Mouse (Mus musculus) neural tube, embryonic 14.5 days (tissue): ENCODE data around the gene Ptgir. TPM values are rescaled to one million over a fixed set of nuclear protein-coding genes. Genes with fewer than 3 reads are reported as not detected.
A peak's percentile ranks its signal among the peaks of the same experiment; 100 is the strongest.
"Not testable (repeated sequence)": the region's sequence is repeated elsewhere in the genome, so short reads cannot be mapped to it uniquely, and the experiment has no call there.

Source experiments
- ATAC-seq: fragments of 200-750 bp; cut with Nextera tagmentation; 2 replicates; pipeline ENCODE4 v1.8.0; 2017; ENCODE audit warnings: low read depth, mild to moderate bottlenecking, moderate TSS enrichment, moderate library complexity
- H3K27ac ChIP-seq: fragments of 300-500 bp; sonication (generic); 2 replicates; pipeline ENCODE4 v1.5.1; 2014; ENCODE audit warnings: low read depth, mild to moderate bottlenecking, control low read depth, low read length, moderate library complexity, mixed read lengths
- H3K27me3 ChIP-seq: fragments of 300-500 bp; sonication (generic); 2 replicates; pipeline ENCODE4 v1.6.1; 2014; ENCODE audit warnings: low read length; ENCODE audit not compliant: control insufficient read depth, insufficient read depth
- H3K36me3 ChIP-seq: fragments of 300-500 bp; sonication (generic); 2 replicates; pipeline ENCODE4 v1.6.1; 2014; ENCODE audit warnings: low read length, mixed read lengths; ENCODE audit not compliant: control insufficient read depth, insufficient read depth
- H3K4me1 ChIP-seq: fragments of 300-500 bp; sonication (generic); 2 replicates; pipeline ENCODE4 v1.6.1; 2014; ENCODE audit warnings: low read length; ENCODE audit not compliant: control insufficient read depth, insufficient read depth
- H3K4me2 ChIP-seq: fragments of 300-500 bp; sonication (generic); 2 replicates; pipeline ENCODE4 v1.6.1; 2014; ENCODE audit warnings: mild to moderate bottlenecking, low read depth, low read length, control low read depth
- H3K4me3 ChIP-seq: fragments of 300-500 bp; sonication (generic); 2 replicates; pipeline ENCODE4 v1.5.1; 2014; ENCODE audit warnings: low read depth, low read length, control low read depth, mixed read lengths
- H3K9ac ChIP-seq: fragments of 300-500 bp; sonication (generic); replicated peaks from 2 replicates; pipeline ENCODE4 v1.6.1; 2014; ENCODE audit warnings: low read depth, mild to moderate bottlenecking, control low read depth, low read length, mixed read lengths
- H3K9me3 ChIP-seq: fragments of 300-500 bp; sonication (generic); 2 replicates; pipeline ENCODE4 v1.6.1; 2016; ENCODE audit warnings: low read length; ENCODE audit not compliant: control insufficient read depth
- WGBS: fragments of 180-500 bp; shearing (Covaris S2); extraction: QIAGEN DNeasy Blood & Tissue Kit; methylation state at CpG from one replicate; pipeline ENCODE4 v1.1.7; 2014; 5-methylcytosine and 5-hydroxymethylcytosine counted together
- polyA plus RNA-seq: library from polyadenylated mRNA; unstranded; fragments of >200 nt; fragmentation: Nextera tagmentation; extraction: Ambion mirVana; gene quantifications from 2 replicates; pipeline ENCODE4 v1.2.1, GENCODE M21; 2014

The Ptgir gene
- polyA plus RNA-seq, 1 experiment from 2014 or later: not detected

GRCm38 (mm10) chr7:16948923-16949458, 42.7 kb downstream of the Ptgir start:
- H3K36me3 ChIP-seq: no peaks in the 10 kb centered on the region

DNA sequence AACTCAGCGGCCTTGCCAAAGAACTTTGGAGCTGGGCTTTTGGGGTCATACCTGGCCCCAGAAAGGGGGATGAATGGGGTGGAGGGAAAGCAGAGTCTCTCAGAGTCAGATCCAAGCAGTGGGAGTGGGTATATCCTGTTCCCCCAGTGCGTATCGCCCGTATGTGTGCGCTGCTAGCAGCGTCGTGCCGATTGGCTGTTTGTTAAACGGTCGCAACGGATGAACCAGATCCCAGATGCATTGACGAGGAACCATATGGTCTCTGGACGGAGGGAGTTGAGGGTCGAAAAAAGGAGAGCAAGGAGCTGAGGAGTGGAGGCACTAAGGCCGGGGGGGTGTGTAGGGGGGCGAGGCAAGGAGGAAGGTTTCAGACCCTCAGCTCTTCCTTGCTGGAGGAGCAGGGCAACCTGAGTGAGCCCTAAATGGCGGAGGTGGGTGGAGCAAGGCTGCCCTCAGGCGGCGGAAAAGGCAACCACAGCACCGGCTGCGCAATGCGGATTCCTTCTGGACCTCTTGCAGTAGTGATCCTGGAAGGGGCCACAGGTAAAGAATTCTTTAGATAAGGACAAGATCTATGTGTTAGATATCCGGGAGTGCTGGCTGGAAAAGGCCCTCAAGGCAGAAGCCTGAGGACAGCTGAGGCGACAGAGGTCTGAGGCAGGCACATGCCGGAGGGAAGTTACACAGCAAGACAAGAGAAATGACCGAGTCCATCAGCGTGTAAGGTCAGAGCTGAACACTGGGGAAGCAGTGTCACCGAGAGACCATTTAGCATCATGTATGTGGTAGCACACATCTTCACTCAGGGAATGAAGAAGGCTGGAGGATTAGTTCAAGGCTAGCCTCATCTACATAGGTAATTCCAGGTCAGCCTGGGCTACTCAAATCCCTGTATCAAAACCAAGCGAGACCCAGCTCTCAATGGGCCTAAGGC, 43.9 kb downstream of the Ptgir start:
- no peaks in the 10 kb centered on the region for H3K27me3 ChIP-seq
- ATAC-seq: peak; percentile 57
- peaks cover 33% of the 10 kb centered on the region for H3K4me1 ChIP-seq
- peak overlapping the region; percentile 17 for H3K4me3 ChIP-seq
- no peaks in the 10 kb centered on the region for H3K9me3 ChIP-seq
- peak overlapping the region; percentile 55 for H3K4me2 ChIP-seq
- peak overlapping the region; percentile 34; the same call in 1 of the 2 replicates for H3K9ac ChIP-seq
- H3K27ac ChIP-seq: peak overlapping the region; percentile 64
- H3K36me3 ChIP-seq: no peaks in the 10 kb centered on the region
- WGBS: 11% methylated on average over 29 of the region's 29 CpGs

More at GRCm38 (mm10) chr7:16948923-16949458, 42.7 kb downstream of the Ptgir start:
- Histone ChIP-seq H3K4me1 (peaks cover 36% of the 10 kb centered on the region), H3K27me3 (no peaks in the 10 kb centered on the region), H3K4me2 (peak overlapping the region; percentile 98; the same call in 1 of the 2 replicates), H3K9ac (no peak overlapping the region), H3K9me3 (no peaks in the 10 kb centered on the region), H3K4me3 (no peak overlapping the region), H3K27ac (no peak overlapping the region)
- no peak for ATAC-seq
- WGBS: 55% methylated on average over 8 of the region's 8 CpGs

DNA sequence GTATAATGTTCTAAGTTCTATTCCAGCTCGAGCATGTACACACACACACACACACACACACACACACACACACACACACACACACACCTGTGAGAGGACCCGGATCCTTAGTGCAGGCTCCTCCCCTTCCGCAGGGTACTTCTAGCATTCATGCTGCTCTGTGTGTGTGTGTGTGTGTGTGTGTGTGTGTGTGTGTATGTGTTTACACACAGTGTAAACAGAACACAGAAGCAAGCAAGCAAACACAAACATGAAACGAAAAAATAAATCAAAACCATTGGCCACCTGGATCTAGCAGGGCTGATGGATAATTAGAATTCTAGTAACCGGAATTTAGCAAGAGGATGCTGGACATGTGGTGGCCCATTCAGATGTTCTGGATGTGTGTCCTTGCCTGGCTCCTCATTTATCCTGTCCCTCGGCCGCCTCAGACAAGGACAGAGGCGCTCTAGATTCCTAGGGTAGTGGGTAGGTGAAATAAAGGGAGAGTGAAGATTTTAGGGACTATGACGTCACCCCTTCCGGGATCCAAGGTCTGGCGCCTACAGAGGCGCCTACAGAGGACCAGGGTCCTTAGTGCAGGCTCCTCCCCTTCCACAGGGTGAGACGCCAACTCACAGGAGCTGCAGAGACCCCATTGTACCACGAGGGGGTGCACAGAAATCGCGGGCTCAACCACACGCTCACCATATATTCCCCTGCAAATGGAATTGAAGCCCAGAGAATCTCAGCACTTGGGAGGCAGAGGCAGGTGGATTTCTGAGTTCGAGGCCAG, 44.8 kb downstream of the Ptgir start:
- WGBS: 26% methylated on average over 18 of the region's 18 CpGs
- Histone ChIP-seq H3K4me2 (no peak overlapping the region), H3K27ac (peak overlapping the region; percentile 52; the same call in 1 of the 2 replicates), H3K9ac (no peak overlapping the region), H3K4me1 (peaks cover 30% of the 10 kb centered on the region), H3K9me3 (no peaks in the 10 kb centered on the region), H3K27me3 (no peaks in the 10 kb centered on the region), H3K36me3 (no peaks in the 10 kb centered on the region), H3K4me3 (no peak overlapping the region)
- peak; percentile 63 for ATAC-seq

GRCm38 (mm10) chr7:16953776-16954175, 47.5 kb downstream of the Ptgir start:
- not testable (repeated sequence) for ATAC-seq, H3K4me2 ChIP-seq, H3K36me3 ChIP-seq, H3K9me3 ChIP-seq, H3K27me3 ChIP-seq, H3K4me3 ChIP-seq, H3K27ac ChIP-seq, H3K9ac ChIP-seq
- 67% methylated on average over 2 of the region's 2 CpGs for WGBS
- peaks cover 26% of the 10 kb centered on the region for H3K4me1 ChIP-seq

- H3K9me3 ChIP-seq: no peaks in the 10 kb centered on the region
- 87% methylated on average over 4 of the region's 4 CpGs for WGBS
- no peak for ATAC-seq
- no peak overlapping the region for H3K4me3 ChIP-seq
- H3K9ac ChIP-seq: no peak overlapping the region
- H3K27ac ChIP-seq: no peak overlapping the region
- H3K4me2 ChIP-seq: no peak overlapping the region
- H3K36me3 ChIP-seq: no peaks in the 10 kb centered on the region
- H3K27me3 ChIP-seq: no peaks in the 10 kb centered on the region
- peaks cover 25% of the 10 kb centered on the region for H3K4me1 ChIP-seq
These were observed 49.4 kb downstream of the Ptgir start for GRCm38 (mm10) chr7:16955712-16956111.

- H3K27ac ChIP-seq: peak overlapping the region; percentile 87
- WGBS: 29% methylated on average over 15 of the region's 15 CpGs
- no peaks in the 10 kb centered on the region for H3K9me3 ChIP-seq
- peaks cover 31% of the 10 kb centered on the region for H3K4me1 ChIP-seq
- no peaks in the 10 kb centered on the region for H3K36me3 ChIP-seq
- peak; percentile 48; the same call in 1 of the 2 replicates for ATAC-seq
- no peak overlapping the region for H3K9ac ChIP-seq
- peak overlapping the region; percentile 35; the same call in 1 of the 2 replicates for H3K4me2 ChIP-seq
- H3K4me3 ChIP-seq: no peak overlapping the region
- H3K27me3 ChIP-seq: no peaks in the 10 kb centered on the region
These were observed 50.3 kb downstream of the Ptgir start for GRCm38 (mm10) chr7:16956410-16957265.

DNA sequence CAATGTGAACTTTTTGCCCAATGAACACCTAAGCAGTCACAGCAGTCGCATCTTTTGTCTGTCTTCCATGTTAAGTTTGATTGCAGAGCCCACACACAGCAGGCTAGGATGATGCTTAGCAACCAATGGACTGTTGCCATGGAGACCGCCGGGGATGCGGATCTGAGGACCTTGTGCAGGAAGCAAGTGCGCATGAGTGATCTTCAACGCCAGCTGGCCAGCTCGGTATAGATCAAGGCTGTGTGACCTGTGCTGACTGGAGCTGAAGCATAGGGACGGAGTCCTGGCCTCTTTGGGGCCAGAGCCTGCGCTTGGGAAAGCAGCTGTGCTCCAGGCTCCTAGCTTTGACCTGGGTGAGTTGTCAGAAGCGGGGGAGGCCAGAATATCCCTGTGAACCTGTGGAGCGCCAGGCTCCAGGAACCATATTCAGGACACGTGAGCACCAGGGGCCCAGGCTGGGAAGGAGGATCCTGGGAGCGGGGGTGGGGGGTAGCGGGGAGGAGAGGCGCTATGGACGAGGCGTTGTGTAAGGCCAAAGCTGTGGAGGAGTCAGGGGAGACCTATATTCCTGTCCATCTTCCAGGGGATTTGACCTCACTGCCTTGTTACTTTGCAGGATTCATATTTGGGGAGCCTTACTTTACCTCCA, 53.4 kb downstream of the Ptgir start, which contains the start of gene Pnmal1:
Gene Pnmal1 (plus strand): TSS at position 141 of the 649 bp plus-strand sequence.
- H3K27me3 ChIP-seq: no peaks in the 10 kb centered on the region
- H3K4me3 ChIP-seq: peak within 1 kb of the TSS; percentile 38
- peak within 1 kb of the TSS; percentile 86 for H3K27ac ChIP-seq
- no peaks in the 10 kb centered on the region for H3K36me3 ChIP-seq
- H3K9me3 ChIP-seq: no peaks in the 10 kb centered on the region
- ATAC-seq: peak; percentile 94
- H3K4me1 ChIP-seq: peaks cover 32% of the 10 kb centered on the region
- peak within 1 kb of the TSS; percentile 66 for H3K4me2 ChIP-seq
- 9% methylated on average over 17 of the region's 17 CpGs for WGBS
- H3K9ac ChIP-seq: peak within 1 kb of the TSS; percentile 58
